Mouse (Mus musculus) bone marrow, adult 2 months (tissue): ENCODE data around the gene Hnrnph2. TPM values are rescaled to one million over a fixed set of nuclear protein-coding genes. Genes with fewer than 3 reads are reported as not detected.

Experiments used
- H3K27ac ChIP-seq: fragments of 200-500 bp; 2 replicates; pipeline ENCODE4 v1.5.1; 2012; ENCODE audit warnings: low read depth, mild to moderate bottlenecking, control low read depth, inconsistent platforms, low read length; ENCODE audit not compliant: control insufficient read depth, poor library complexity, insufficient read depth
- H3K4me1 ChIP-seq: fragments of 200-500 bp; 2 replicates; pipeline ENCODE4 v1.6.1; 2011; ENCODE audit warnings: low read length; ENCODE audit not compliant: control insufficient read depth, insufficient read depth
- H3K4me3 ChIP-seq: fragments of 200-500 bp; replicated peaks from 2 replicates; pipeline ENCODE3; 2011; ENCODE audit warnings: mild to moderate bottlenecking, low read depth, low read length, control low read depth; ENCODE audit not compliant: control insufficient read depth
- CTCF ChIP-seq: fragments of 200-500 bp; IDR thresholded peaks from 2 replicates; pipeline ENCODE4 v1.5.1; 2011; ENCODE audit warnings: low read length, control low read depth; ENCODE audit not compliant: control insufficient read depth, insufficient read depth
- POLR2A ChIP-seq: fragments of 200-500 bp; IDR thresholded peaks from 2 replicates; pipeline ENCODE4 v1.6.1; 2011; ENCODE audit warnings: low read depth, mild to moderate bottlenecking, control low read depth, low read length, borderline replicate concordance; ENCODE audit not compliant: control insufficient read depth
- WGBS: fragments of 180-500 bp; shearing (Covaris S2); methylation state at CpG from one replicate; pipeline ENCODE4 v1.1.7; 2018; 5-methylcytosine and 5-hydroxymethylcytosine counted together
- polyA plus RNA-seq: library from polyadenylated mRNA; stranded (reverse); fragments of >200 nt; gene quantifications from 2 replicates; pipeline ENCODE4 v1.2.4, GENCODE M21; 2011; ENCODE audit warnings: low replicate concordance; ENCODE audit not compliant: missing spikeins, insufficient read depth, insufficient read length

Hnrnph2 gene
- polyA plus RNA-seq, 1 experiment = 50.4 TPM

GRCm38 (mm10) chrX:134623350-134623749, 22.4 kb downstream of the Hnrnph2 start:
- WGBS = 84% methylated on average over 4 of the region's 4 CpGs

DNA sequence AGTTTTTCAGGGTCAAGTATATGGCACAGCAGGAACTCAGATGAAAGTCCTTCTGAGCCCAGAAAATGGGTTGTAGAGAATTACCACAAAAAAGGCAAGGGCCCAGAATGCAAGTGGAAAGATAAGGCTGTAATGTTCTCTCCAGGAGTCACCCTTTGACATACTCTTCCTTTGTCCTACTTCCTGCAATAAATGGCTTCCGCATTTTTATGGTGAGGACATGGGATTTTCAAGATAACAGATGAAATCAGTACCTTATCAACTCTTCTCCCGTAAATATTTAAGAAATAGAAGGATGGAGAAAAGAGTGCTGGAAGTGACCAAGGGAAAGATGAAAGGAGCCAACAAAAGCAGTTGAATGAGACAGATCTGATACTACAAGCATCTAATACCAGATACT, 27.2 kb downstream of the Hnrnph2 start:
- WGBS = 62% methylated on average over 2 of the region's 2 CpGs
- no peak for TF ChIP-seq CTCF
- no peak for TF ChIP-seq POLR2A
- H3K4me3 ChIP-seq = no peak overlapping the region
- H3K4me1 ChIP-seq = no peaks in the 10 kb centered on the region
- no peak overlapping the region for H3K27ac ChIP-seq

More at GRCm38 (mm10) chrX:134623350-134623749, 22.4 kb downstream of the Hnrnph2 start:
- H3K4me3 ChIP-seq = no peak overlapping the region
- TF ChIP-seq POLR2A (no peak), CTCF (no peak)
- no peak overlapping the region for H3K27ac ChIP-seq
- H3K4me1 ChIP-seq = no peaks in the 10 kb centered on the region

- WGBS = 62% methylated on average over 5 of the region's 5 CpGs
- TF ChIP-seq CTCF = no peak
- no peak overlapping the region for H3K27ac ChIP-seq
- H3K4me1 ChIP-seq = no peaks in the 10 kb centered on the region
- no peak overlapping the region for H3K4me3 ChIP-seq
Observed at GRCm38 (mm10) chrX:134632710-134633109, 31.7 kb downstream of the Hnrnph2 start.

DNA sequence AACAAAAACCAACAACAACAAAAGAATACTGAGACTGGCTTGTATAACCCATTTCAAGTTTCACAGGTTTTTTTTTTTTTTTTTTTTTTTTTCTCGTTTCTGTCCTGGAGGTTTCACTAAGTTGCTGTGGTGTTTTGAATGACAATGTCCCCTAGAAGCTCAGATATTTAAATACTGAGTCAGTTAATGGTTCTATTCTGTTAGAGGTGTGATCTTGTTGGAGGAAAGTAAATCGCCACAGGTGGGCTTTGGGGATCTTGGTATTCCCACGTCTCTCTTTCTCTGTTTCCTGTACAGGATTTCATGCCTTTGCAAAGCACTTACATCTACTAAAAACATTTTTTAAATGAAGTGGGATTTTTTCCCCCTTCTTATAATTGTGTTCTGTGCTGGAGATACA, 34.1 kb downstream of the Hnrnph2 start:
- no peak overlapping the region for H3K4me3 ChIP-seq
- WGBS = 49% methylated on average over 3 of the region's 3 CpGs

GRCm38 (mm10) chrX:134635860-134636259, 34.9 kb downstream of the Hnrnph2 start:
- no peaks in the 10 kb centered on the region for H3K4me1 ChIP-seq
- no peak overlapping the region for H3K27ac ChIP-seq
- 58% methylated on average over 3 of the region's 3 CpGs for WGBS
- TF ChIP-seq CTCF (no peak), POLR2A (no peak)
- no peak overlapping the region for H3K4me3 ChIP-seq

More for the DNA sequence above, 34.1 kb downstream of the Hnrnph2 start:
- Histone ChIP-seq H3K4me1 (no peaks in the 10 kb centered on the region), H3K27ac (no peak overlapping the region)
- no peak for TF ChIP-seq POLR2A
- no peak for TF ChIP-seq CTCF

- WGBS = 17% methylated on average over 10 of the region's 10 CpGs
- no peaks in the 10 kb centered on the region for H3K4me1 ChIP-seq
- no peak for TF ChIP-seq CTCF
- no peak for TF ChIP-seq POLR2A
Observed at GRCm38 (mm10) chrX:134641000-134641760, 40.2 kb downstream of the Hnrnph2 start.

GRCm38 (mm10) chrX:134646338-134646737, 45.4 kb downstream of the Hnrnph2 start:
- TF ChIP-seq POLR2A (no peak), CTCF (no peak)
- Histone ChIP-seq H3K4me1 (no peaks in the 10 kb centered on the region), H3K27ac (no peak overlapping the region), H3K4me3 (no peak overlapping the region)
- WGBS = 65% methylated on average over 1 of the region's 1 CpGs

More at GRCm38 (mm10) chrX:134641000-134641760, 40.2 kb downstream of the Hnrnph2 start:
- no peak overlapping the region for H3K27ac ChIP-seq
- no peak overlapping the region for H3K4me3 ChIP-seq

GRCm38 (mm10) chrX:134647421-134647820, 46.4 kb downstream of the Hnrnph2 start:
- H3K4me3 ChIP-seq = no peak overlapping the region
- no peaks in the 10 kb centered on the region for H3K4me1 ChIP-seq
- no peak overlapping the region for H3K27ac ChIP-seq
- WGBS = 57% methylated on average over 8 of the region's 8 CpGs
- no peak for TF ChIP-seq CTCF
- TF ChIP-seq POLR2A = no peak
